Mouse (Mus musculus) adrenal gland, postnatal 10 days (tissue): ENCODE measurements around the gene Cpt1c. TPM values are rescaled to one million over a fixed set of nuclear protein-coding genes. Genes with fewer than 3 reads are reported as not detected.

ENCODE experiments used
- DNase-seq: peaks from one replicate; pipeline ENCODE4 v3.0.0; 2021; ENCODE audit warnings: mixed read lengths
- total RNA-seq, 2 experiments: library from RNA; stranded (reverse); gene quantifications; 2 replicates each; pipeline ENCODE4 v1.2.3; 2021

Gene Cpt1c
- total RNA-seq, 2 experiments from 2014 or later, result 9.8 to 15.3 TPM

- no peak for DNase-seq
Observed at GRCm38 (mm10) chr7:44999753-45000152, 25.1 kb upstream of the Cpt1c start.

GRCm38 (mm10) chr7:44998501-44998955, 23.9 kb upstream of the Cpt1c start, which contains the start of gene Bcl2l12:
Bcl2l12 (minus strand) TSS chr7:44998712.
- DNase-seq, result peak; percentile 81

- DNase-seq, result no peak
Observed at GRCm38 (mm10) chr7:44997940-44998428, 23.3 kb upstream of the Cpt1c start.

GRCm38 (mm10) chr7:44997231-44997939, 22.7 kb upstream of the Cpt1c start, which contains the start of gene Irf3:
Irf3 (plus strand) TSS chr7:44997648.
- DNase-seq, result peak; percentile 96

- DNase-seq, result no peak
Observed at GRCm38 (mm10) chr7:44996672-44997071, 22.0 kb upstream of the Cpt1c start.

GRCm38 (mm10) chr7:44986879-44987718, 12.4 kb upstream of the Cpt1c start:
- no peak for DNase-seq

- peak; percentile 97 for DNase-seq
Observed at GRCm38 (mm10) chr7:44986192-44986878, 11.7 kb upstream of the Cpt1c start, which contains the start of gene Prmt1. Prmt1 (minus strand) TSS chr7:44986568.

- peak; percentile 80 for DNase-seq
Observed at GRCm38 (mm10) chr7:44985595-44986191, 11.0 kb upstream of the Cpt1c start.

- no peak for DNase-seq
Observed at GRCm38 (mm10) chr7:44984833-44985164, 10.1 kb upstream of the Cpt1c start.

- DNase-seq, result no peak
Observed at GRCm38 (mm10) chr7:44983944-44984832, 9.5 kb upstream of the Cpt1c start.

- DNase-seq, result peak; percentile 95
Observed at GRCm38 (mm10) chr7:44983085-44983484, 8.4 kb upstream of the Cpt1c start.

- no peak for DNase-seq
Observed at GRCm38 (mm10) chr7:44981539-44981938, 6.9 kb upstream of the Cpt1c start.

GRCm38 (mm10) chr7:44978300-44978699, 3.6 kb upstream of the Cpt1c start:
- DNase-seq, result no peak

- no peak for DNase-seq
Observed at GRCm38 (mm10) chr7:44975117-44975419, 417 bp upstream of the Cpt1c start.

- DNase-seq, result no peak
Observed at GRCm38 (mm10) chr7:44973415-44974130, 1.1 kb downstream of the Cpt1c start.

- no peak for DNase-seq
Observed at GRCm38 (mm10) chr7:44971142-44971541, 3.5 kb downstream of the Cpt1c start.

- peak; percentile 91 for DNase-seq
Observed at GRCm38 (mm10) chr7:44970231-44970691, 4.4 kb downstream of the Cpt1c start.

- no peak for DNase-seq
Observed at GRCm38 (mm10) chr7:44966638-44967037, 8.0 kb downstream of the Cpt1c start.

- no peak for DNase-seq
Observed at GRCm38 (mm10) chr7:44965975-44966374, 8.7 kb downstream of the Cpt1c start.

- no peak for DNase-seq
Observed at GRCm38 (mm10) chr7:44964990-44965389, 9.7 kb downstream of the Cpt1c start.
